In the genomic region with DNA sequence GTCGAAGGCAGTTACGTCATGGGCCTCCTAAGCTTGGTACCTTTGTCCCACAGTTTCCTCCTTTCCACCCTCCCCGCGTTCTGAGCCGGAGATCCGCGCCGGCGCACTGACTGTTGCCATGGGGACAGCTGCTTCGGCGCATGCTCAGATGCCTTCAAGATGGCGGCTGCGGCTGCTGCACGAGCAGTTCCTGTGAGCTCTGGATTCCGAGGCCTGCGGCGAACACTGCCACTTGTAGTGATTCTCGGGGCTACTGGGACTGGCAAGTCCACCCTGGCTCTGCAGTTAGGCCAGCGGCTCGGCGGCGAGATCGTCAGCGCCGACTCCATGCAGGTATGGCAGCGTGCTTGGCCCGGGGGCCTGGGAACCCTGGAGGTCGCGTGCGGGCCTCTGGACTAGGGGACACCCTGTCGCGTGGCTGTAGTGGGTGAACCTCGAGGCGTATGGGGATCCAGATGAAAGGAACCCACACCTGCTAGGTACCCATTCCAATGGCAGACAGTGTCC, we compare ENCODE assay signal across 8 mouse cellular contexts. TPM values are rescaled to one million over a fixed set of nuclear protein-coding genes. Genes with fewer than 3 reads are reported as not detected.
DNase-seq lines count a peak whose midpoint lies in the region; ATAC-seq lines count a peak whose summit lies in the region.

A gene (plus strand): TSS at position 147 of the 507 bp plus-strand sequence.

- peak; percentile 96 for DNase-seq in adipocyte (ENCODE audit: low spot score)
- peak; percentile 99 for DNase-seq in embryo, embryonic 10 days (ENCODE audit: low spot score)
- peak; percentile 93 for DNase-seq in gastrocnemius, postnatal 10 days
- DNase-seq in left cerebral cortex, postnatal 10 days (ENCODE audit: extremely low spot score in 1 of 2, low spot score in 2 of 2): peak; percentile 95 to 96
- peak; percentile 94 for DNase-seq in right cerebral cortex, postnatal 25 days
- DNase-seq in urinary bladder, postnatal 4 days (ENCODE audit: low spot score in 2 of 2): peak; percentile 89 to 95

- intact Hi-C loops in left cerebral cortex, postnatal 10 days (cut with DNase I): no loop called here

- ATAC-seq in inflammation-experienced regulatory T-cells, adult 6 months: peak; percentile 98
- ATAC-seq in megakaryocyte-erythroid progenitor cell, adult 5-6 weeks (replicated peaks; ENCODE audit: low FRiP score, low TSS enrichment, poor library complexity, severe bottlenecking): peak; percentile 98

RNA-seq across cellular contexts. Expression of the gene that starts here (rescaled TPM):
- 10 to 100 TPM in 1 of 2 experiments, 1 to 10 TPM in 1; 9.1 to 11.0 TPM for total RNA-seq in gastrocnemius, postnatal 10 days (2021)
- 10 to 100 TPM; 10.7 to 20.6 (median 19.9) TPM for polyA plus RNA-seq in inflammation-experienced regulatory T-cells, adult 6 months (2017; shearing (Covaris generic))
- total RNA-seq in left cerebral cortex, postnatal 10 days (2021): 10 to 100 TPM; 21.4 to 26.6 TPM
- 10.8 and 23.3 TPM in 2 replicates for total RNA-seq in megakaryocyte-erythroid progenitor cell, adult 5-6 weeks (2014; fragmentation: Nextera tagmentation)
- 12.3 and 24.8 TPM in 2 replicates for total RNA-seq in megakaryocyte-erythroid progenitor cell, adult 5-6 weeks (2017)

Comparison
In these comparisons a context has a peak if more than half of its experiments do, and no peak if none do; other contexts are left out.
1. Peak in every context shown above with its lines: DNase-seq and ATAC-seq.